Mouse (Mus musculus) left cerebral cortex, adult 2 months (tissue): ENCODE results near the gene Cenph. TPM values are rescaled to one million over a fixed set of nuclear protein-coding genes. Genes with fewer than 3 reads are reported as not detected.

ENCODE experiments used
- DNase-seq, 2 experiments: peaks; one replicate each; pipeline ENCODE4 v3.0.0; 2021 to 2022; ENCODE audit warnings: low spot score in 2 of 2, mixed read lengths in 1 of 2; ENCODE audit errors: extremely low spot score in 1 of 2
- H3K27ac ChIP-seq: fragments of 200-600 bp; 2 replicates; pipeline ENCODE4 v1.8.1; 2022
- H3K4me3 ChIP-seq: fragments of 200-600 bp; 2 replicates; pipeline ENCODE4 v1.8.1; 2022
- CTCF ChIP-seq: fragments of 200-600 bp; IDR thresholded peaks from 2 replicates; pipeline ENCODE4 v1.8.1; 2022; ENCODE audit warnings: antibody characterized with exemption, mild to moderate bottlenecking, moderate library complexity
- intact Hi-C: fragments of 180-260 bp; cut with DNase I; formaldehyde crosslinking; loops from one replicate; pipeline ENCODE4 v1.15.1; 2025
- total RNA-seq, 2 experiments: library from RNA; stranded (reverse); gene quantifications; 2 replicates each; pipeline ENCODE4 v1.2.3; 2021

Cenph gene
- total RNA-seq, 2 experiments from 2014 or later: 0.75 to 1.1 TPM

DNA sequence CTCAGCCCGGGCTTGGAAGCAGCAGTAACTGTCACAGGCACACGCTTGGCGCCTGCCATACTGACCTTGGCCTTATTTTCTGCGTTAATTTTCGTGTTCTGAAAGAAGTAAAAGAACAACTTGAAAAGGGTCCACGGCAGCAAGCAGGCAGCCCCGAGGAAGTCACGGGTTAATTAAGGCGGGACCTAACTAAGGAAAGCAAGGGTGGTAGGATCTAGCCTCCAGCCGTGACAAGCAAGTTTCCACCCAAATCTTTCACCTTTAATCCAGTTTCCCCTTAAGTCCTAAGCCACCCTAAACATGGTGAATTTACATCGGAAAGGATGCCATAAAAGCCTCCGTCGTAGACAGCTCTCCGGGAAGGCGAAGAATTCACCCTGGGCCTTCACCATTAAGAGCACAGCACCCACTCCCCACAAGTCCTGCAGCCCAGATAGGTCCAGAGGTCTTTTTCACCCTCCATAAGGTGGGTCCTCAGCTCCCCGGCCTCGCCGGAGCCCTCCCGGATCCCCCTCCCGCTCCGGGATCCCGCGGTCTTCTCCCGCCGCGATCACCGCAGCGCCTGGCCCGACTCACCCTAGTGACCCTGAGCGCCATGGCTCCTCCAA, 10.2 kb upstream of the Cenph start:
- TF ChIP-seq CTCF: no peak
- Histone ChIP-seq H3K27ac (no peak overlapping the region), H3K4me3 (peak overlapping the region; percentile 68)
- no peak for DNase-seq
- intact Hi-C loops: loop anchor here (5.0 kb wide), 1 partner anchor 44 kb away; the partner anchor contains the start of gene Mrps36

DNA sequence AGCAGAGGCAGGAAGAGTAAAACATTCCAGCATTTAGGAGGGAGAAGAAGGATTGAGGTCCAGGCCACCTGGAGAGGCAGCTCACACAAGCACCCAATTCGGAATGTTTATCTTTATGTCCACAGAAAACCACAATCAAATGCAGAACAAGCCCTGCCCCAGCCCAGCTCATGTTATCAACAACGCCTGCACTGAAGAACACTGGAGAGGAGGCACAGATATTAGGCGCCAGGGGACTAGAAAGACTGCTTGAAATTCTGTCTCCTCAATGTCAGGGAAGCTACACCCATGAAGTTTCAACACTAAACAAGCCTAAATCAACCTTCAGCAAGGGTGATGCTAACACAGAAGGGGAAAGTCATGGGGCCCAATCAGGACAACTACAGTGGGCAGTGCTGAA, 1.8 kb upstream of the Cenph start:
- no peak for TF ChIP-seq CTCF
- no peak for DNase-seq
- intact Hi-C loops: no loop called here
- Histone ChIP-seq H3K27ac (no peak overlapping the region), H3K4me3 (no peak overlapping the region)

DNA sequence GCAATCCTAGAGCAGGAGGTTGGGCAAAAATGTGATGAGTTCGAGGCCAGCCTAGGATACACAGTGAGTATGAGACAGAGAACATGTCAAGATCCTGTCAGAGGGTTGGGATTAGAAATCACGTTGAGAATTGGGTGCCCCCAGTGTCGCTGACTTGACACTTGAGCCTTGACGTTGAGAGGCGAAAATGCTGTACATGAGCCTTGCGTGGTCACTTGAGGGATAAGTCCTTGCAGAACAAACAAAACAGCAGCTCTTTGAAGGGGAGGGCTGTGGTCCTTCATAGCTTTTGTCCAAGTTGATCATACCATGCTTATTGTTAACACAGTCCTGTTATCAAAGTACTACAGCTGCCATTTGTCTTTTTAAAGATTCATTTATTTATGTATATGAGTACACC, 1.0 kb upstream of the Cenph start:
- DNase-seq: no peak
- H3K4me3 ChIP-seq: no peak overlapping the region
- no peak overlapping the region for H3K27ac ChIP-seq
- intact Hi-C loops: no loop called here
- TF ChIP-seq CTCF: no peak

DNA sequence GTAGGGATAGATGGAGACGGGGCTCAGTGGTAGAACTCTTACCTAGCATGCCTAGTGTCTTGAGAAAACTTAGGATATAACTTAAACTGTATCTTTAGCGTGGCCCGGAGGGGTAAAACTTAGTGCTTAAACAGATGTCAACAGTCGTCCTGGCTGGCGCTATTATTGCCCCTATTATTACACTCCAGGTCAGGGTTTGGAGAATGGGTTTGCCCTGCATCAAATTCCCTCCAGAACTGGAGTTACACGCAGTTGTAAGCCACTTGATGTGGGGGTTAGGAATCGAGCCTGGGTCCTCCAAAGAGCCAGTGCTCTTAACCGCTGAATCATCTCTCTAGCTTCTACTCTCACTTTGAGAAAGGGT, 339 bp upstream of the Cenph start:
- DNase-seq: no peak
- no peak for TF ChIP-seq CTCF
- intact Hi-C loops: no loop called here
- Histone ChIP-seq H3K4me3 (peak overlapping the region; percentile 49), H3K27ac (peak overlapping the region; percentile 16; the same call in 1 of the 2 replicates)

DNA sequence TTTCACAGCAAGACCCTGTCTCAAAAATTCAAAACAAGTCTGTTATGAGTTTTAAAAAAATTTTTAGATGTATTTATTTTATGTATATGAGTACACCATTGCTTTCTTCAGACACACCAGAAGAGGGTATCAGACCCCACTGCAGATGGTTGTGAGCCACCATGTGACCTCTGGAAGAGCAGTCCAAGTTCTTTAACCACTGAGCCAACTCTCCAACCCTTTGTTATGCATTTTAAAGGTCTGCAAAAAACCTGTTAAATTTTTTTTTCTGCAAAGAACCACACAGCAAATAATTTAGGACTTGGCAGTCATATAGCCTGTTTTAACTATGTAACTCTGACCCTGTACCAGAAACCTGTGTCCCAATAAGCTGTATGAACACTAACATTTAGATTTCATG, 995 bp downstream of the Cenph start:
- no peak overlapping the region for H3K4me3 ChIP-seq

DNA sequence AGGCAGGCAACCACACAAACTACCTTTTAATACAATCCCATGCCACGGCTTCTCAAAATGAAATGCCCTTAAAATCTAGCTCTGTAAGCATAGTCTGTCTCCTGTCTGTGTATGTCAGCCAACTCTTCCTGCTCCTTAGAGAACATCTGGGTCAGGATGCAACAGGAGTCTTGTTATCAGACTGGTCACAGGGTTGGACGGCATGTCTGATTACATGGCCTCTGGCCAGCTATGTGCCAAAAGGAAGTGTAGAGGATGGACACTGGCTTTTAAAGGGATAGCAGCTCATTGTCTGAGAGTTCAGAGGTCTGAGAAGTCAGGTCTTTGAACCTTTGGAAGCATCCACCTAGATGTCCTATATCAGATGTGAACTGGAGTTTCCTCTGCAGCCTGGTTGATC, 20.4 kb downstream of the Cenph start:
- no peak for TF ChIP-seq CTCF
- H3K27ac ChIP-seq: no peak overlapping the region
- no peak for DNase-seq
- H3K4me3 ChIP-seq: no peak overlapping the region
- intact Hi-C loops: no loop called here

More for the DNA sequence above, 995 bp downstream of the Cenph start:
- DNase-seq: no peak
- TF ChIP-seq CTCF: no peak
- intact Hi-C loops: no loop called here
- no peak overlapping the region for H3K27ac ChIP-seq

DNA sequence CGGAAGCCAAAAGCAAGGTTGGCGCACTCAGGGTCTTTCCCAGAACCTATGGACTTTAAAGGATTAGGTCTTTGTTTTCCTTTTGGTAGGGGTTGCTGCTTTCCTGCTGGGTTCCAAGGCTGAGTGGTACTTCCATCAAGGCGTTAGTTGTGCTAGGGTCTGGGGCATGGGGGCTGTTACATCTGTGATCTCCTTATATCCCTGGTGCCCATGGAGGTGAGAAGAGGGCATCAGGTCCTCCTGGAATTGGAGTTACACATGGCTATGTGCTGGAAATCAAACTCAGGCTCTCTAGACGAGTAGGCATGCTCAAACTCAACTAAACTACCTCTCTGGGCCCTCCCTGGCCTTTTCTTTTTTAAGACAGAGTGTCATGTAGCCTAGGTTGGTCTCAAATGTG, 21.5 kb downstream of the Cenph start:
- no peak for DNase-seq
- TF ChIP-seq CTCF: no peak
- no peak overlapping the region for H3K4me3 ChIP-seq
- intact Hi-C loops: no loop called here
- no peak overlapping the region for H3K27ac ChIP-seq

DNA sequence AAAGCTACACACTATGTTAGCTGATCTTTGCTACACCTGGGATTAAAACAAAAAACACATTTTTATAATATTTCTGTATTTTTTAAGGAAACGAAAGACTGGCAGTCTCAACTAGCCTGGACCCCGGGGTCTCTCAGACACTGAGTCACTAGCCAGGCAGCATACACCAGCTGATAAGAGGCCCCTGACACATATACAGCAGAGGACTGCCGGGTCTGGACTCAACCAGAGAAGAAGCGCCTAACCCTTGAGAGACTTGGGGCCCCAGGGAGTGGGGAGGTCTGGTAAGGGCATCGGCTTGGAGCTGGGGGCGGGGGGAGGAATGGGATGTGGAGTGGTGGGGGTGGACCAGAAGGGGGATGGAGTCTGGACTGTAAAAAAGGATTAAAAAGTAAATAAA, 22.7 kb downstream of the Cenph start:
- H3K27ac ChIP-seq: no peak overlapping the region
- DNase-seq: no peak
- intact Hi-C loops: no loop called here
- TF ChIP-seq CTCF: no peak
- H3K4me3 ChIP-seq: no peak overlapping the region

DNA sequence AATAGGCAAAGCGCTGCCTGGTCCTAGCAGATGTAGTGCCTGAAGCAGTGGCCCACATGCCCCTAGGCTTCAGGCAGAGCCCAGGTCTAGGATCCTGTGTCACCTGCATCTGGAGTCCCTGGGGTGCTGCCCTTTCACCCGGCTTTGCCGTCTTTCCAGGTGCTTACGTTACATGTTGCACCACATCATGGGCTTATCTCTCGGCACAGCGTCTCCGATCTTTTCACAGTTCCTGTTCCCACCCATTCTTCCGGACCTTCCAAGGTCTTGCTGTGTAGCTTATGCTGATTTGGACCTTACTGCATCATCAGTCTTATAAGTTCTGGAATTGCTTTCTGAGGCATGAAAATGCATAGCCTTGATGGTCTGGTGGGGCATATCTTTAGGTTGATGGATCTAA, 23.2 kb downstream of the Cenph start:
- intact Hi-C loops: no loop called here
- TF ChIP-seq CTCF: no peak
- no peak overlapping the region for H3K4me3 ChIP-seq
- DNase-seq: no peak
- no peak overlapping the region for H3K27ac ChIP-seq

DNA sequence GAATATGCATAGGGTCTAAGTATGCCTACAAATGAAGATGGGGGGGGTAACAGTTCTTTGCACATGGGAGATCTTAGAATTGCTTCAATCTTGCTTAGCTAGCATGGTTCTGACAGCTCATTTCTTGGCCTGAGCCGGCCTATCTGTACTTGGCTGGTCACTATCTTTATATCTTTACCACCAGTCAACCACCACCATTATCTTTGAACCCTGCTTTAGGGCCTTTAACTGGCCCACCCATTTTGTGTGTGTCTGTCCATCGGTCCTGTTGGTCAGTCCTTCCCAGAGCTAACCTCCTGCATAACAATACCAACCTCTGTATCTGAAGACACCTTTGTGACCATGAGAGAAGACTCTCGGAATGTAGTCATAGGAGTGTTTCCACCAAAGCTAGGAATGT, 24.3 kb downstream of the Cenph start:
- H3K4me3 ChIP-seq: no peak overlapping the region
- intact Hi-C loops: no loop called here
- DNase-seq: no peak
- TF ChIP-seq CTCF: no peak
- no peak overlapping the region for H3K27ac ChIP-seq

DNA sequence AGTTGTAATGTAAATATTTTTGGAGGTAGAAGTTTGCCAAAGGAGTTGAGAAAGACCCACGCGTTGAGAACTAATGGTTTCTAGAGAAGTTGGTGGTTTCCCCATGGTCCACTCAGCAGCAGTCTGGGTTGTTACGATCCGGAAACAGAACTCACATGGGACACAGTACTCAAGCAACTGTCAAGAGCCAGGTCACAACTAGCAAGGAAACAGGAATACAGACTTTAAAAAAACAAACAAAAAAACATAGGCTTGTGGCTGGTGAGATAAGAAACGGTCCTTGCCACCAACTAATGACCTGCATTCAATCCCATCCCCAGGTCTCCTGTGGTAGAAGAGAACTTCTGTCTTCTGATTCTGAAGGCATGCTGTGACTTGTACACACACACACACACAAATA, 24.9 kb downstream of the Cenph start:
- TF ChIP-seq CTCF: no peak
- H3K4me3 ChIP-seq: no peak overlapping the region
- no peak for DNase-seq
- intact Hi-C loops: no loop called here
- H3K27ac ChIP-seq: no peak overlapping the region

DNA sequence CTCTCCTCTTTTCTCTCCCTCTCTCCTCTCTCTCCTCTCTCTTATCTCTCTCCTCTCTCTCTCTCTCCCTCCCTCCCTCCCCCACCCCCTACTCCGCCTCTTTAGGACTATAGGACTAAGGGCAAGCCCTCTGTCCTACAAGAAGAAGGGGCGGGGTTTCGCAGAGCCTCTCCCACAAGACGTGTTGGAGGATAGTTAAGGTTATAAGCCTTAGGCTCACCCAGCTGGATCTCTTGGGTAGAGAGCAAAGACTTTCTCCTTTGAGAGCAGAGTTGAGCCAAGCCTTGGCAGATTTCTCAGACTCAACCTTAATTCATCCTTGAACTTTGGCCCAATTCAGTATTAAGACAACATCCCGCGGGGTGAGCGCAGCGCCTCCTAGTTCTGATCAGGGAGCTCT, 27.1 kb downstream of the Cenph start:
- DNase-seq: no peak
- H3K4me3 ChIP-seq: no peak overlapping the region
- no peak overlapping the region for H3K27ac ChIP-seq
- intact Hi-C loops: loop anchor here (10.0 kb wide), 1 partner anchor 966 kb away; no protein-coding TSS in a partner anchor
- no peak for TF ChIP-seq CTCF

DNA sequence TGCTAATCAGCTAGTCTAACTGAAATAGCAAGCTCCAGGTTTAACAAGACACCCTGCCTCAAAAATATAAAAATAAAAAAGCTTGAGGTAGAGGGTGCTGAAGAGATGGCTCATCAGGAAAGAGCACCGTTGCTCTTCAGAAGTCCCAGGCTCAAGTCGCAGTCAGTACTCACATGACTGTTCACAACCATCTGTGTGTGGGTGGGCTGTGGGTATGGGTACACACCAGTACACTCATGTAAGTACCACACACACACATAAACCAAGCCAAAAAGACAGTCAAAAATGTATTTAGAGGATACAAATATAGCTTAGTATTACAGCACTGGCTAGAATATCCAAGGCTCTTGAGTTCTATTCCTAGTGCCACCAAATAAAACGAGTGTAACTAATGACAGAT, 29.6 kb downstream of the Cenph start:
- intact Hi-C loops: loop anchor here (10.0 kb wide), 1 partner anchor 969 kb away; no protein-coding TSS in a partner anchor
- peak overlapping the region; percentile 38; the same call in 1 of the 2 replicates for H3K27ac ChIP-seq
- peak; percentile 17 to 51 for DNase-seq
- no peak overlapping the region for H3K4me3 ChIP-seq
- TF ChIP-seq CTCF: no peak
